ENCODE assay signal across 15 mouse cellular contexts in genomic region chr19:24534733-24535132, GRCm38 (mm10). TPM values are rescaled to one million over a fixed set of nuclear protein-coding genes. Genes with fewer than 3 reads are reported as not detected.
DNase-seq lines count a peak whose midpoint lies in the region; ATAC-seq and TF ChIP-seq lines count a peak whose summit lies in the region.
"Had no signal": no experiment of that assay in that cellular context is flagged by ENCODE, and none has a peak within 500 bp of the region (broad histone marks: within the 10 kb centered on the region; RNA-seq: fewer than 3 reads in every experiment).

No protein-coding gene starts in this region.

- H3K9ac ChIP-seq in heart, postnatal 0 days (replicated peaks; ENCODE audit: low read depth, low read length) = no peak overlapping the region
- no peak overlapping the region for H3K9ac ChIP-seq in intestine, embryonic 16.5 days (ENCODE audit: low read depth, low read length)
- no peak overlapping the region for H3K9ac ChIP-seq in neural tube, embryonic 15.5 days (replicated peaks)
- H3K9ac ChIP-seq: midbrain, embryonic 12.5 days had no signal

- H3K27me3 ChIP-seq in heart, postnatal 0 days (ENCODE audit: control insufficient read depth, insufficient read depth, low read length) = no peaks in the 10 kb centered on the region
- H3K27me3 ChIP-seq in intestine, embryonic 16.5 days (replicated peaks; ENCODE audit: control insufficient read depth, insufficient read depth, low read length) = no peaks in the 10 kb centered on the region
- no peaks in the 10 kb centered on the region for H3K27me3 ChIP-seq in neural tube, embryonic 15.5 days (replicated peaks)
- H3K27me3 ChIP-seq: CH12.LX; midbrain, embryonic 12.5 days had no signal

- WGBS in heart, postnatal 0 days = 22% methylated on average over 7 of the region's 7 CpGs
- 56% methylated on average over 7 of the region's 7 CpGs for WGBS in intestine, embryonic 16.5 days
- 71% methylated on average over 7 of the region's 7 CpGs for WGBS in neural tube, embryonic 15.5 days

- no peak for TF ChIP-seq CTCF in heart, postnatal 0 days (IDR thresholded peaks at IDR 0.05; ENCODE audit: low read depth)

- peak overlapping the region; percentile 34 for H3K4me2 ChIP-seq in heart, postnatal 0 days (ENCODE audit: low read depth, low read length)
- H3K4me2 ChIP-seq in intestine, embryonic 16.5 days (ENCODE audit: low read depth, low read length) = no peak overlapping the region
- no peak overlapping the region for H3K4me2 ChIP-seq in neural tube, embryonic 15.5 days
- H3K4me2 ChIP-seq: midbrain, embryonic 12.5 days had no signal

- no peak overlapping the region for H3K4me3 ChIP-seq in heart, postnatal 0 days (ENCODE audit: low read depth, low read length)
- no peak overlapping the region for H3K4me3 ChIP-seq in intestine, embryonic 16.5 days (ENCODE audit: low read length)
- H3K4me3 ChIP-seq in neural tube, embryonic 15.5 days (replicated peaks) = no peak overlapping the region
- H3K4me3 ChIP-seq: midbrain, embryonic 12.5 days had no signal

- ATAC-seq in heart, postnatal 0 days (ENCODE audit: insufficient read depth, low read depth) = no peak
- ATAC-seq in intestine, embryonic 16.5 days = peak; percentile 67; the same call in 1 of the 2 replicates
- no peak for ATAC-seq in neural tube, embryonic 15.5 days (ENCODE audit: low FRiP score)
- ATAC-seq: forebrain, embryonic 16.5 days had no signal

- H3K36me3 ChIP-seq in heart, postnatal 0 days (replicated peaks; ENCODE audit: control insufficient read depth, insufficient read depth, low read length) = no peaks in the 10 kb centered on the region
- H3K36me3 ChIP-seq in intestine, embryonic 16.5 days (ENCODE audit: control insufficient read depth, insufficient read depth, low read length) = no peaks in the 10 kb centered on the region
- H3K36me3 ChIP-seq in neural tube, embryonic 15.5 days = no peaks in the 10 kb centered on the region
- H3K36me3 ChIP-seq: midbrain, embryonic 12.5 days had no signal

- H3K4me1 ChIP-seq in heart, postnatal 0 days (ENCODE audit: control insufficient read depth, insufficient read depth) = peaks cover 16% of the 10 kb centered on the region; the same call in 1 of the 2 replicates
- H3K4me1 ChIP-seq in intestine, embryonic 16.5 days (ENCODE audit: control insufficient read depth, insufficient read depth, low read length) = peaks cover 7% of the 10 kb centered on the region
- no peaks in the 10 kb centered on the region for H3K4me1 ChIP-seq in neural tube, embryonic 15.5 days
- H3K4me1 ChIP-seq: midbrain, embryonic 12.5 days had no signal

- no peak for DNase-seq in heart, postnatal 0 days (ENCODE audit: low spot score)
- no peak for DNase-seq in heart, postnatal 4 days
- DNase-seq in c-Kit-positive CD71-positive TER-119-negative erythroid progenitor cells, embryonic 14.5 days (ENCODE audit: low read depth) = peak; percentile 82
- DNase-seq in spleen, postnatal 10 days (ENCODE audit: low spot score in 2 of 2) = peak; percentile 59 to 81
- no peak for DNase-seq in gastrocnemius, postnatal 10 days
- DNase-seq: adrenal gland, postnatal 36 days; cerebellum, adult 9-11 months; gastrocnemius, postnatal 36 days; kidney, postnatal 4 days; lung, adult 18-20 months had no signal

- no peak for TF ChIP-seq EP300 in heart, postnatal 0 days (IDR thresholded peaks at IDR 0.05; ENCODE audit: low read depth)

- H3K9me3 ChIP-seq in heart, postnatal 0 days (replicated peaks; ENCODE audit: control insufficient read depth, low read length) = no peaks in the 10 kb centered on the region
- H3K9me3 ChIP-seq in intestine, embryonic 16.5 days (ENCODE audit: control insufficient read depth, low read length) = no peaks in the 10 kb centered on the region
- no peaks in the 10 kb centered on the region for H3K9me3 ChIP-seq in neural tube, embryonic 15.5 days (replicated peaks)
- H3K9me3 ChIP-seq: midbrain, embryonic 12.5 days had no signal

- peak overlapping the region; percentile 15; the same call in 1 of the 2 replicates for H3K27ac ChIP-seq in heart, postnatal 0 days (ENCODE audit: low read depth)
- no peak overlapping the region; the same call in 1 of the 2 replicates for H3K27ac ChIP-seq in intestine, embryonic 16.5 days (ENCODE audit: low read length)
- no peak overlapping the region for H3K27ac ChIP-seq in neural tube, embryonic 15.5 days (replicated peaks)
- H3K27ac ChIP-seq: midbrain, embryonic 12.5 days had no signal

RNA-seq across cellular contexts. Expression of gene Pip5k1b, which starts 20.9 kb away (rescaled TPM):
- total RNA-seq in heart, postnatal 0 days (2014; rRNA removed; ENCODE audit: low replicate concordance) = 19.2 and 26.6 TPM in 2 replicates
- 12.2 and 14.0 TPM in 2 replicates for polyA plus RNA-seq in heart, postnatal 0 days (2015; fragmentation: Nextera tagmentation; extraction: Ambion mirVana)
- 10 to 100 TPM; 29.9 to 31.2 TPM for total RNA-seq in heart, postnatal 4 days (2021)
- polyA plus RNA-seq in intestine, embryonic 16.5 days (2015; fragmentation: Nextera tagmentation; extraction: Ambion mirVana) = 22.1 and 26.1 TPM in 2 replicates
- total RNA-seq in gastrocnemius, postnatal 10 days (2021) = 1 to 10 TPM; 1.2 to 1.6 TPM
- polyA plus RNA-seq in neural tube, embryonic 15.5 days (2015; fragmentation: Nextera tagmentation; extraction: Ambion mirVana) = 1.6 and 2.6 TPM in 2 replicates

RNA-seq across cellular contexts. Expression of gene Fam122a, which starts 57.6 kb away (rescaled TPM):
- total RNA-seq in heart, postnatal 0 days (2014; rRNA removed; ENCODE audit: low replicate concordance) = 3.9 and 11.4 TPM in 2 replicates
- polyA plus RNA-seq in heart, postnatal 0 days (2015; fragmentation: Nextera tagmentation; extraction: Ambion mirVana) = 48.9 and 55.1 TPM in 2 replicates
- total RNA-seq in heart, postnatal 4 days (2021) = 10 to 100 TPM; 34.7 to 37.2 TPM
- 35.2 and 37.5 TPM in 2 replicates for polyA plus RNA-seq in intestine, embryonic 16.5 days (2015; fragmentation: Nextera tagmentation; extraction: Ambion mirVana)
- total RNA-seq in gastrocnemius, postnatal 10 days (2021) = 10 to 100 TPM; 20.3 to 22.8 TPM
- polyA plus RNA-seq in neural tube, embryonic 15.5 days (2015; fragmentation: Nextera tagmentation; extraction: Ambion mirVana) = 52.0 and 55.4 TPM in 2 replicates

Comparison
In these comparisons a context has a peak if more than half of its experiments do, and no peak if none do; other contexts are left out.
1. DNase-seq: peak in c-Kit-positive CD71-positive TER-119-negative erythroid progenitor cells, embryonic 14.5 days (single experiment) and spleen, postnatal 10 days (2 of 2); none in heart, postnatal 0 days (single experiment), heart, postnatal 4 days (single experiment) and gastrocnemius, postnatal 10 days (single experiment).